Mouse (Mus musculus): ENCODE results near the gene Gm10073.

DNA sequence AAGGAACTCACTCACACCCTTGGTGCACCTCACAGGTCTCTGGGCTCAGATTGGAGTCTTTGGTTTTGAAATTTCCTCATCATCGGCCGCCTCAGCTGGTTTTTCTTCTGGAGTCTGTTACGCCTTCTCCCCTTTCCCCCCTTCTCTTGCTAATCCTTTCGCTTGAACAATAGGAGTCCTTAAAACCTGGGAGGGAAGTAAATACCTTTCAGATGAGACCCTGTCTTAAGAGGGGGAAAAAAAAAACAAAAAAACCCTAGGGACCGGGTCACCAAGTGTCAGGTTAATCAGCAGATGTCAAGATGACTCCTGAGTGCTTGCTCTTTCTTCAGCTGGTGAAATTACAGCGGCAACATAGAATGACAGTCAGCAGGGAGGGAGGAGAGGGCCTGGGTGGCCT is 43.9 kb upstream of the Gm10073 start:
- TF ChIP-seq POLR2A (IDR thresholded peaks at IDR 0.05; ENCODE audit: borderline replicate concordance, extremely low read depth, low read depth, low read length) (no peak), CTCF (IDR thresholded peaks at IDR 0.05; ENCODE audit: insufficient read depth, low read length) (no peak)

Measured in lung, adult 2 months (tissue).